Mouse (Mus musculus) cerebellum, adult (tissue): Measurements from ENCODE around the gene Rpl24.

Source experiments
- ATAC-seq: cut with Nextera tagmentation; 2 replicates; pipeline ENCODE4 v1.9.2; 2017; ENCODE audit warnings: mild to moderate bottlenecking, moderate library complexity, mixed read lengths; ENCODE audit not compliant: insufficient number of reproducible peaks, low FRiP score, low TSS enrichment

Rpl24 gene

DNA sequence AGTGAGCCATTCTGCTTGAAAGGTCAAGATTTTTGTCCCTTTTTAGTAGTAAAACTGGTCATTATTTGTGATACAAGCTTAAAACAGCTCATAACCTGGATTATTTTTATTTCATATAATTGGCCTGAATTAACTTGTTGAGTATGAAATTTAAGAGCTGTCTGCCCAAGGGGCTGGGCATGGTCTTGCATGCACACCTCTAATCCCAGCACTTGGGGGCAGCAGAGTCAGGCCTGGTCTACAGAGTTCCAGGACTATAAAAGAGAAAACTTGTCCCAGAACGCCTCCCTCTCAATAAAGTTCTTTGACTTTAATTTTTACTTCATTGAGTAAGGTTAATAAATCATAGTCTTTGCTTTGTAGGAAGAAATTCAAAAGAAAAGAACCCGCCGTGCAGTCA lies 3.1 kb downstream of the Rpl24 start:
- ATAC-seq: no peak

DNA sequence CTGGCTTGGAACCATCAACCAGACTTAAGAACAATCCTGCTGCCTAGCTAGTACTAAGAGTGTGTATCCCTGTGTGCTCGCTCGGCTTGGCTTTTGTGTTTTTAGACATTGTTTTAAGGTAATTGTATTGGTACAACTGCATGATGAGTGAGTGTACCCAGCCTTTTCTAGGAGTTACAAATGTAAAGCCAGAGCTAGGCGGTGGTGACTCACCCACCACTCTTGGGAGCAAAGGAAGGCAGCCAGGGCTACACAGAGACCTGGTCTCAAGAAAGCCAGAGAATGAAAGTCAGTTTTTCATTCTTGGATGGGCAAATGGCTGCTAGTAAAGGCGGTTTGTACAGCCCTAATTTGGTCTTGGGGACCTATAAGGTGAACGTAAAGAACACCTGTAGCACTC lies 4.3 kb downstream of the Rpl24 start:
- ATAC-seq: no peak

DNA sequence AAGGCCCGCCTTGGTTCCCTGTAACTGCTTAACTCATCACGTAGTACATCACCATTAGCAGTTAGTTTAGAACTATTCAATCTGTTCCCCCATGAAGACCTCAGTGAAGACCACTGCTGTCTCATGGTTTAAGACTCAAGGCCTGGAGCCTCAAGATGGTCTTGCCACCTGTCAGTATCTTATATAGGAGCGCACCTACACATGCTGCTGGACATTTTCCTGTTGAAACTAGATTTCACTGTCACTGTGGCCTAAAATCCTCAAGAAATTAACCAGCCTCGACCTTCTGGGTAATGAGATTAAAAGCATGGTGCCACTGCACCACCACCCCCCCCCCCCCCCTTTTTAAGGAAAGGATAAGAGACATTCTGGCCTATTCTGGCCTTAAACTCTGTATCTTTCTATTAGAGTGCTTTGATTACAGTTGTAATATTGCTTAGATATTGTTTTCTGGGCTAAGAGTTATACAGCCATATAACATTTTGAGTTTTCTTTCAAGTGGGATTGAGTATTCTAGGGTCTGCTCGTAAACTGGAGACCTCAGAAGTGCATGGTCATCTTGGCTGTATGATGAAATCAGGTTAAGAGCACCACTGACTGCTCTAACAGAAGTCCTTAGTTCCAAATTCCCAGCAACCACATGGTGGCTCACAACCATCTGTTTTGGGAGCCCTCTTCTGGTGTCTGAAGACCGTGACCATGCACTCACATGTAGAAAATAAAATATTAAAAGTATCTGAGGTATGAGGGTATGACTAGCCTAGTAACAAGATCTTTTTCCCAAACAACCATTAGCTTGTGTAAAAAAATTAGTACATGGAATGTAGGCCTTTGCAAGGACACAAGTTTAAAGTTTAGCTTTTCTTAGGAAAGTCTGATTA lies 5.9 kb downstream of the Rpl24 start:
- no peak for ATAC-seq

GRCm38 (mm10) chr16:55972626-55973201 lies 6.6 kb downstream of the Rpl24 start:
- no peak for ATAC-seq

DNA sequence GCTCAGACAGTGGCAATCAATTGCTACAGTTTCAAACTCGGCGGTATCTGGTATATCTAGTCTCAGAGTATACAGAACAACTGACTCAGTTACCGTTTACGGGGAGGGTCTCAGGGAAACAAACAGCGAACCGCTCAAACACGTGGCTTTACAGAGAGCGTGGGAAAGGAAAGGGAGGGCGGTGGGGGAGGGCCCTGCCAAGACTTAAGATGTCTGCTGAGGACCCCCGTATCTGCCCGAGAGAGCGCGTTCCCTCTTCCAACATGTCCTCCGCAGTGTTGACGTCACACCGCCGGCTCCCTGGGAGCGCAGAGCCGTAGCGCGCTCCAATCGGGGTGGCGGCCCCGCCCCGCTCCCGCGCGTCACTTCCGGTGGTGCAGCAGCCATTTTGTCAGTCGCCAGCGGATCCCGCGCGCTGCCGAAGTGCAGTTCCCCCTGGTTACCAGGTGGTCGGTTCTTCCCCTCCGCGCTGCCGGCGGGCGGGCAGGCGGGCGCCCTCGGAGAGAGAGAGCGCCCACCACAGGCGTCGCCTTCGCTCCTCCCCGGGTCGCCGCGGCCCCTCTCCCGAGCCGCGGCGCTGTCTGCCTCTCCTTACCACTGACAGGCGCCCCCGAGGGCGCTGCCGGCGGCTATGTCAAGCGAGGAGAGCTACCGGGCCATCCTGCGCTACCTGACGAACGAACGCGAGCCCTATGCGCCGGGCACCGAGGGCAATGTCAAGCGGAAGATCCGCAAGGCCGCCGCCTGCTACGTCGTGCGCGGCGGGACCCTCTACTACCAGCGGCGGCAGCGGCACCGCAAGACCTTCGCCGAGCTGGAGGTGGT lies 7.6 kb downstream of the Rpl24 start, which contains the start of gene Zbtb11:
Gene Zbtb11 (plus strand): TSS at position 453 of the 825 bp plus-strand sequence.
- peak; percentile 93 for ATAC-seq

- ATAC-seq: peak; percentile 49
Observed at GRCm38 (mm10) chr16:55974256-55974902, 8.3 kb downstream of the Rpl24 start.

GRCm38 (mm10) chr16:55974903-55975285 lies 8.8 kb downstream of the Rpl24 start:
- 0 out of 2 replicates have a peak, but pooled peaks have one; percentile 3 for ATAC-seq

DNA sequence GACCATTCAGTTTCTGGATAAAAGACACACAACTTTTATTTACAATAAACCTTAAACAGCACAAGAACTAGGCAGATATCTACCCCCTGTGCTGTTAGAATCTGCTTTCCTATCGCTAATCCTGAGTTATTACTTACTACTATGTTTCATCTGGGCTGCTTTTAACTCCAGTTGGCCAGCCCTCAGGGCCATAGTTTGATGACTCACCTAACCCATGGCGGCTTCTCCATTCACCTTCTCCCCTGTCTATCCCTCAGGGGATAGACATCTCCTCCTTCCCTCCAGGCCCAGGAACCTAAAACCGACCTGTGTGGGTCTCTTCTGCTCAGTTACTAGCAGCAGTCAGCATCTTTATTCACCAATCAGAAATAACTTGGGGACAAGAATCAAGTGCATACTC lies 19.9 kb downstream of the Rpl24 start:
- no peak for ATAC-seq

GRCm38 (mm10) chr16:55990311-55990710 lies 24.2 kb downstream of the Rpl24 start:
- ATAC-seq: no peak

DNA sequence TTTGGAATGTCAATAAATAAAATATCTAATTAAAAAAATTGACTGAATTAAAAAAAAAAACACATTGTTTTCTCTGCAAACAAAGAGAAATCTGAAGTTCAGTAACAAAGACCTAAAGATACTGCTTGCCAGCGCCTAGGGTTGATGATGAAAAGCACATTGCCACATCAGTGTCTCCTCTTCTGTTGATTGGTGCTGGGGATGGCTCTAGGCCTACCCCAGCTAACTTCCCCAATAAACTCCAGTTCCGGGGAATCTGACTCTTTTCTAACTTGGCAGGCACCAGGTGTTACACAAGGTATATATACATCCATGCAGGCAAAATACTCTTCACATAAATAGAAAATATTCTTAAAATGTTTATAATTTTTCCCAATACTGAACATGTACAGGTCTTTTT lies 28.2 kb downstream of the Rpl24 start:
- no peak for ATAC-seq

GRCm38 (mm10) chr16:56006798-56007197 lies 40.7 kb downstream of the Rpl24 start:
- no peak for ATAC-seq

- ATAC-seq: no peak
Observed at GRCm38 (mm10) chr16:56008862-56009261, 42.8 kb downstream of the Rpl24 start.

DNA sequence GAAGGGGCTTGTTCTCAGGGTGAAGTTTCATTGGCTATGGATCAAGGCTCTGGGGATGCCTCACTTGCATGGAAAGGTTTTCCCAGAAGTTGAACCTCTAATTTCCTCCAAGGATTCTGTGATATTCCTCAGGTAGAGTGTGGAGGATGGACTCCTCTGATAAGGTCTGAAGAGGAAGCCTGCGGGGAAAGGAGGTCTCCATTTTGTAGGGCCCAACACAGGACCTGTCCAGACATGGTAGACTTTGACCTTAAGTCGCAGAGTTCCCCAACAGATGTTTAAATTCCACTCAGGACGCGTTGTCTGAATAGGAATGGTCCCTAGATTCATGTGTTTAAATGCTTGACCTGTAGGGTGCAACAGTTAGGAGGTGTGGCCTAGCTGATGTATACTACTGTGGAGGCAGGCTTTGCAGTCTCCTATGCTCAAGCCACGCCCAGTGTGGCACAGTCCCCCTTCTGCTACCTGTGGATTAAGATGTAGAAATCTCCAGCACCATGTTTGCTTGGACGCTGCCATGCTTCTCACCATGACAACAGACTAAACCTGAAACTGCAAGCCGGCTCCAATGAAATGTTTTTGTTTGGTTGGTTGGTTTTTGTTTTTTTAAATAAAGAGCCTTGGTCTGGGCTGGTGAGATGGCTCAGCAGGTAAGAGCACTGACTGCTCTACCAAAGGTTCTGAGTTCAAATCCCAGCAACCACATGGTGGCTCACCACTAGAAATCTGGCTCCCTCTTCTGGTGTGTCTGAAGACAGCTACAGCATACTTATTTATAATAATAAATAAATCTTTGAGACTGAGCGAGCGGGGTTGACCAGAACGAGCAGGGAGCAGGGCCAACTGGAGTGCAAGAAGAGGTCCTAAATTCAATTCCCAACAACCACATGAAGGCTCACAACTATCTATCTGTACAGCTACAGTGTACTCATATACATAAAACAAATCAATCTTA lies 47.0 kb downstream of the Rpl24 start:
- no peak for ATAC-seq

DNA sequence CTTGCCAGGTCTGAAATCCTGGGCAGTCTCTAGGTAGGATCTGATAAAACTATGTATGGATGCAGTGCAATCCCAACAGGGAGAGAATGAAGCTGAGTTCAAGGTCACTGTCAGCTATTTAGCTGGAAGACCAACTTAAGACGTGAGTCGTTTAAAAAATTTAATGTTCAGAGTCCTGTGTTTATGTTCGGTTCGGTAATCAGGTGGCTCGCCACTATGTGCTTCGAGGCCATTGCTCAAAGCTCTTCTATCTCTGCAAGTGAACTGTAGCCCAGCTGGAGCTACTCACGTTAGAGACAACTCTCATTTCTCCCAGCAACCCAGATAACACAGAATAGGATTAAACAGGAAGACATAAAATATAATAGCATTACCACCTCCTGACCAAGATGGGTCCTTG lies 48.0 kb downstream of the Rpl24 start:
- ATAC-seq: no peak

GRCm38 (mm10) chr16:56019660-56020059 lies 53.6 kb downstream of the Rpl24 start:
- no peak for ATAC-seq
